Mouse (Mus musculus): ENCODE measurements around the gene Ints2. TPM values are rescaled to one million over a fixed set of nuclear protein-coding genes. Genes with fewer than 3 reads are reported as not detected.

The Ints2 gene
- polyA plus RNA-seq, 1 experiment: 1.4 TPM

- Histone ChIP-seq H3K4me3 (ENCODE audit: low read depth, low read length) (no peak overlapping the region), H3K27me3 (ENCODE audit: control insufficient read depth, insufficient read depth, low read length) (no peaks in the 10 kb centered on the region), H3K4me1 (ENCODE audit: control insufficient read depth, insufficient read depth, insufficient read length, low read length) (no peaks in the 10 kb centered on the region), H3K36me3 (ENCODE audit: control insufficient read depth, insufficient read depth, low read length) (peaks cover 32% of the 10 kb centered on the region), H3K27ac (ENCODE audit: insufficient read depth, low read depth, low read length) (no peak overlapping the region)
- WGBS: 60% methylated on average over 4 of the region's 4 CpGs
- TF ChIP-seq POLR2A (IDR thresholded peaks at IDR 0.05; ENCODE audit: low read depth, low read length) (no peak), CTCF (IDR thresholded peaks at IDR 0.05; ENCODE audit: extremely low read depth, insufficient read length, insufficient replicate concordance, low read depth, low read length) (no peak)
Measured at GRCm38 (mm10) chr11:86232446-86232845, 24.9 kb downstream of the Ints2 start.

GRCm38 (mm10) chr11:86231781-86232350, 25.5 kb downstream of the Ints2 start:
- WGBS: 97% methylated on average over 13 of the region's 13 CpGs
- TF ChIP-seq CTCF (IDR thresholded peaks at IDR 0.05; ENCODE audit: extremely low read depth, insufficient read length, insufficient replicate concordance, low read depth, low read length): no peak
- no peak for TF ChIP-seq POLR2A (IDR thresholded peaks at IDR 0.05; ENCODE audit: low read depth, low read length)
- no peak overlapping the region for H3K4me3 ChIP-seq (ENCODE audit: low read depth, low read length)
- H3K27me3 ChIP-seq (ENCODE audit: control insufficient read depth, insufficient read depth, low read length): no peaks in the 10 kb centered on the region
- H3K36me3 ChIP-seq (ENCODE audit: control insufficient read depth, insufficient read depth, low read length): peaks cover 32% of the 10 kb centered on the region
- no peak overlapping the region for H3K27ac ChIP-seq (ENCODE audit: insufficient read depth, low read depth, low read length)
- H3K4me1 ChIP-seq (ENCODE audit: control insufficient read depth, insufficient read depth, insufficient read length, low read length): no peaks in the 10 kb centered on the region

GRCm38 (mm10) chr11:86226646-86227180, 30.7 kb downstream of the Ints2 start:
- Histone ChIP-seq H3K27ac (ENCODE audit: insufficient read depth, low read depth, low read length) (no peak overlapping the region), H3K4me3 (ENCODE audit: low read depth, low read length) (no peak overlapping the region), H3K36me3 (ENCODE audit: control insufficient read depth, insufficient read depth, low read length) (peaks cover 23% of the 10 kb centered on the region), H3K27me3 (ENCODE audit: control insufficient read depth, insufficient read depth, low read length) (no peaks in the 10 kb centered on the region), H3K4me1 (ENCODE audit: control insufficient read depth, insufficient read depth, insufficient read length, low read length) (no peaks in the 10 kb centered on the region)
- TF ChIP-seq CTCF (IDR thresholded peaks at IDR 0.05; ENCODE audit: extremely low read depth, insufficient read length, insufficient replicate concordance, low read depth, low read length) (no peak), POLR2A (IDR thresholded peaks at IDR 0.05; ENCODE audit: low read depth, low read length) (no peak)
- WGBS: 88% methylated on average over 8 of the region's 8 CpGs

GRCm38 (mm10) chr11:86225761-86226160, 31.6 kb downstream of the Ints2 start:
- WGBS: 82% methylated on average over 4 of the region's 4 CpGs

GRCm38 (mm10) chr11:86211803-86212202, 45.6 kb downstream of the Ints2 start:
- no peaks in the 10 kb centered on the region for H3K27me3 ChIP-seq (ENCODE audit: control insufficient read depth, insufficient read depth, low read length)
- H3K4me1 ChIP-seq (ENCODE audit: control insufficient read depth, insufficient read depth, insufficient read length, low read length): no peaks in the 10 kb centered on the region
- no peak overlapping the region for H3K27ac ChIP-seq (ENCODE audit: insufficient read depth, low read depth, low read length)
- TF ChIP-seq CTCF (IDR thresholded peaks at IDR 0.05; ENCODE audit: extremely low read depth, insufficient read length, insufficient replicate concordance, low read depth, low read length) (no peak), POLR2A (IDR thresholded peaks at IDR 0.05; ENCODE audit: low read depth, low read length) (no peak)
- 12% methylated on average over 1 of the region's 1 CpGs for WGBS
- peaks cover 30% of the 10 kb centered on the region for H3K36me3 ChIP-seq (ENCODE audit: control insufficient read depth, insufficient read depth, low read length)
- no peak overlapping the region for H3K4me3 ChIP-seq (ENCODE audit: low read depth, low read length)

More at GRCm38 (mm10) chr11:86225761-86226160, 31.6 kb downstream of the Ints2 start:
- TF ChIP-seq CTCF (IDR thresholded peaks at IDR 0.05; ENCODE audit: extremely low read depth, insufficient read length, insufficient replicate concordance, low read depth, low read length) (no peak), POLR2A (IDR thresholded peaks at IDR 0.05; ENCODE audit: low read depth, low read length) (no peak)
- Histone ChIP-seq H3K27ac (ENCODE audit: insufficient read depth, low read depth, low read length) (no peak overlapping the region), H3K4me1 (ENCODE audit: control insufficient read depth, insufficient read depth, insufficient read length, low read length) (no peaks in the 10 kb centered on the region), H3K36me3 (ENCODE audit: control insufficient read depth, insufficient read depth, low read length) (peaks cover 18% of the 10 kb centered on the region), H3K4me3 (ENCODE audit: low read depth, low read length) (no peak overlapping the region), H3K27me3 (ENCODE audit: control insufficient read depth, insufficient read depth, low read length) (no peaks in the 10 kb centered on the region)

- 67% methylated on average over 2 of the region's 2 CpGs for WGBS
- Histone ChIP-seq H3K36me3 (ENCODE audit: control insufficient read depth, insufficient read depth, low read length) (peaks cover 35% of the 10 kb centered on the region), H3K27me3 (ENCODE audit: control insufficient read depth, insufficient read depth, low read length) (no peaks in the 10 kb centered on the region)
Measured at GRCm38 (mm10) chr11:86209123-86209522, 48.3 kb downstream of the Ints2 start.

GRCm38 (mm10) chr11:86205876-86206275, 51.5 kb downstream of the Ints2 start:
- TF ChIP-seq POLR2A (IDR thresholded peaks at IDR 0.05; ENCODE audit: low read depth, low read length) (no peak), CTCF (IDR thresholded peaks at IDR 0.05; ENCODE audit: extremely low read depth, insufficient read length, insufficient replicate concordance, low read depth, low read length) (no peak)
- Histone ChIP-seq H3K4me1 (ENCODE audit: control insufficient read depth, insufficient read depth, insufficient read length, low read length) (peaks cover 3% of the 10 kb centered on the region; the same call in 1 of the 2 replicates), H3K27me3 (ENCODE audit: control insufficient read depth, insufficient read depth, low read length) (no peaks in the 10 kb centered on the region), H3K4me3 (ENCODE audit: low read depth, low read length) (no peak overlapping the region), H3K36me3 (ENCODE audit: control insufficient read depth, insufficient read depth, low read length) (peaks cover 33% of the 10 kb centered on the region), H3K27ac (ENCODE audit: insufficient read depth, low read depth, low read length) (no peak overlapping the region)
- WGBS: 47% methylated on average over 4 of the region's 4 CpGs

More at GRCm38 (mm10) chr11:86209123-86209522, 48.3 kb downstream of the Ints2 start:
- Histone ChIP-seq H3K4me3 (ENCODE audit: low read depth, low read length) (no peak overlapping the region), H3K27ac (ENCODE audit: insufficient read depth, low read depth, low read length) (no peak overlapping the region), H3K4me1 (ENCODE audit: control insufficient read depth, insufficient read depth, insufficient read length, low read length) (no peaks in the 10 kb centered on the region)
- TF ChIP-seq POLR2A (IDR thresholded peaks at IDR 0.05; ENCODE audit: low read depth, low read length): no peak
- no peak for TF ChIP-seq CTCF (IDR thresholded peaks at IDR 0.05; ENCODE audit: extremely low read depth, insufficient read length, insufficient replicate concordance, low read depth, low read length)
